Mouse (Mus musculus): ENCODE measurements around the gene Prdm2.

GRCm38 (mm10) chr4:143132433-143132832 lies 80.4 kb downstream of the Prdm2 start:
- TF ChIP-seq CTCF (IDR thresholded peaks at IDR 0.05; ENCODE audit: low read depth, low read length) (no peak), POLR2A (IDR thresholded peaks at IDR 0.05; ENCODE audit: borderline replicate concordance, low read depth, low read length) (no peak)
